Mouse (Mus musculus): ENCODE measurements around the gene Pde4c. TPM values are rescaled to one million over a fixed set of nuclear protein-coding genes. Genes with fewer than 3 reads are reported as not detected.

The Pde4c gene
- polyA plus RNA-seq, 1 experiment from 2014 or later, result 0.23 TPM

GRCm38 (mm10) chr8:70747211-70747890 lies 23.8 kb downstream of the Pde4c start:
- H3K4me3 ChIP-seq, result no peak overlapping the region
- peaks cover 75% of the 10 kb centered on the region for H3K27me3 ChIP-seq
- 86% methylated on average over 18 of the region's 18 CpGs for WGBS
- H3K27ac ChIP-seq, result no peak overlapping the region
- no peak for ATAC-seq (ENCODE audit: low FRiP score)
- H3K36me3 ChIP-seq, result no peaks in the 10 kb centered on the region
- no peak overlapping the region for H3K9ac ChIP-seq
- no peaks in the 10 kb centered on the region for H3K9me3 ChIP-seq
- H3K4me2 ChIP-seq, result no peak overlapping the region
- peaks cover 17% of the 10 kb centered on the region for H3K4me1 ChIP-seq (replicated peaks)

- Histone ChIP-seq H3K4me1 (replicated peaks) (peaks cover 16% of the 10 kb centered on the region), H3K9me3 (no peaks in the 10 kb centered on the region), H3K4me2 (no peak overlapping the region), H3K36me3 (no peaks in the 10 kb centered on the region), H3K4me3 (no peak overlapping the region), H3K27me3 (peaks cover 64% of the 10 kb centered on the region), H3K9ac (no peak overlapping the region), H3K27ac (no peak overlapping the region)
- WGBS, result 87% methylated on average over 23 of the region's 23 CpGs
- ATAC-seq (ENCODE audit: low FRiP score), result no peak
Measured at GRCm38 (mm10) chr8:70748246-70749096, 25.0 kb downstream of the Pde4c start.

- no peak overlapping the region for H3K27ac ChIP-seq
- H3K4me3 ChIP-seq, result no peak overlapping the region
- ATAC-seq (ENCODE audit: low FRiP score), result no peak
- H3K4me1 ChIP-seq (replicated peaks), result peaks cover 12% of the 10 kb centered on the region
- no peaks in the 10 kb centered on the region for H3K9me3 ChIP-seq
- H3K9ac ChIP-seq, result no peak overlapping the region
- H3K27me3 ChIP-seq, result peaks cover 57% of the 10 kb centered on the region
- no peak overlapping the region for H3K4me2 ChIP-seq
- no peaks in the 10 kb centered on the region for H3K36me3 ChIP-seq
- WGBS, result 82% methylated on average over 19 of the region's 19 CpGs
Measured at GRCm38 (mm10) chr8:70749097-70749674, 25.7 kb downstream of the Pde4c start.

GRCm38 (mm10) chr8:70750128-70750680 lies 26.7 kb downstream of the Pde4c start:
- Histone ChIP-seq H3K9me3 (no peaks in the 10 kb centered on the region), H3K27ac (no peak overlapping the region), H3K36me3 (no peaks in the 10 kb centered on the region), H3K4me1 (replicated peaks) (peaks cover 12% of the 10 kb centered on the region), H3K4me3 (no peak overlapping the region), H3K27me3 (peaks cover 47% of the 10 kb centered on the region), H3K4me2 (no peak overlapping the region), H3K9ac (no peak overlapping the region)
- WGBS, result 84% methylated on average over 13 of the region's 13 CpGs
- ATAC-seq (ENCODE audit: low FRiP score), result no peak

- WGBS, result 37% methylated on average over 11 of the region's 11 CpGs
- ATAC-seq (ENCODE audit: low FRiP score), result no peak
- Histone ChIP-seq H3K9ac (no peak overlapping the region), H3K4me3 (no peak overlapping the region), H3K9me3 (no peaks in the 10 kb centered on the region), H3K4me2 (no peak overlapping the region), H3K36me3 (peaks cover 14% of the 10 kb centered on the region), H3K27me3 (peaks cover 27% of the 10 kb centered on the region), H3K27ac (peak overlapping the region; percentile 45; the same call in 1 of the 2 replicates), H3K4me1 (replicated peaks) (peaks cover 31% of the 10 kb centered on the region)
Measured at GRCm38 (mm10) chr8:70752000-70752764, 28.7 kb downstream of the Pde4c start.

GRCm38 (mm10) chr8:70753151-70753550 lies 29.6 kb downstream of the Pde4c start:
- 38% methylated on average over 21 of the region's 21 CpGs for WGBS
- H3K27me3 ChIP-seq, result peaks cover 17% of the 10 kb centered on the region
- H3K4me3 ChIP-seq, result no peak overlapping the region
- peaks cover 41% of the 10 kb centered on the region for H3K4me1 ChIP-seq (replicated peaks)
- H3K9ac ChIP-seq, result peak overlapping the region; percentile 13; the same call in 1 of the 2 replicates
- peaks cover 24% of the 10 kb centered on the region for H3K36me3 ChIP-seq
- peak overlapping the region; percentile 4; the same call in 1 of the 2 replicates for H3K4me2 ChIP-seq
- peak overlapping the region; percentile 45; the same call in 1 of the 2 replicates for H3K27ac ChIP-seq
- ATAC-seq (ENCODE audit: low FRiP score), result no peak
- no peaks in the 10 kb centered on the region for H3K9me3 ChIP-seq

- peak within 1 kb of the TSS; percentile 93 for H3K9ac ChIP-seq
- ATAC-seq (ENCODE audit: low FRiP score), result peak; percentile 96
- peak within 1 kb of the TSS; percentile 76 for H3K4me3 ChIP-seq
- no peaks in the 10 kb centered on the region for H3K9me3 ChIP-seq
- peaks cover 52% of the 10 kb centered on the region for H3K4me1 ChIP-seq (replicated peaks)
- H3K27me3 ChIP-seq, result peaks cover 6% of the 10 kb centered on the region
- 8% methylated on average over 37 of the region's 37 CpGs for WGBS
- peaks cover 32% of the 10 kb centered on the region for H3K36me3 ChIP-seq
- H3K27ac ChIP-seq, result peak within 1 kb of the TSS; percentile 96
- peak within 1 kb of the TSS; percentile 88 for H3K4me2 ChIP-seq
Measured at GRCm38 (mm10) chr8:70754043-70754870, 30.7 kb downstream of the Pde4c start, which contains the start of gene Rab3a. Rab3a (plus strand) TSS chr8:70754679.

- Histone ChIP-seq H3K4me1 (replicated peaks) (peaks cover 60% of the 10 kb centered on the region), H3K36me3 (peaks cover 32% of the 10 kb centered on the region), H3K9ac (peak overlapping the region; percentile 93), H3K9me3 (no peaks in the 10 kb centered on the region), H3K4me2 (peak overlapping the region; percentile 88), H3K27me3 (no peaks in the 10 kb centered on the region), H3K4me3 (peak overlapping the region; percentile 76), H3K27ac (peak overlapping the region; percentile 96)
- peak; percentile 58 for ATAC-seq (ENCODE audit: low FRiP score)
- WGBS, result 14% methylated on average over 50 of the region's 50 CpGs
Measured at GRCm38 (mm10) chr8:70754871-70755660, 31.5 kb downstream of the Pde4c start.

- Histone ChIP-seq H3K9me3 (no peaks in the 10 kb centered on the region), H3K27me3 (no peaks in the 10 kb centered on the region), H3K36me3 (peaks cover 32% of the 10 kb centered on the region), H3K9ac (peak overlapping the region; percentile 93), H3K4me2 (peak overlapping the region; percentile 88), H3K4me3 (peak overlapping the region; percentile 76), H3K4me1 (replicated peaks) (peaks cover 65% of the 10 kb centered on the region), H3K27ac (peak overlapping the region; percentile 96)
- WGBS, result 89% methylated on average over 24 of the region's 24 CpGs
- ATAC-seq (ENCODE audit: low FRiP score), result no peak
Measured at GRCm38 (mm10) chr8:70755661-70756475, 32.3 kb downstream of the Pde4c start.
